Mouse (Mus musculus) forebrain, postnatal 0 days (tissue): ENCODE measurements at regions not wholly inside any gene's neighbourhood (a gene's known extent, or its start where the extent isn't known, plus 50 kb on each side); places are given as distances from the start of the nearest gene placed in this dataset.

ENCODE experiments used
- ATAC-seq: fragments of 200-750 bp; cut with Nextera tagmentation; 2 replicates; pipeline ENCODE4 v1.8.0; 2017; ENCODE audit warnings: mild to moderate bottlenecking, moderate library complexity
- DNase-seq: peaks from one replicate; pipeline ENCODE4 v3.0.0-alpha.2; 2015
- H3K27ac ChIP-seq: fragments of 300-500 bp; sonication (generic); 2 replicates; pipeline ENCODE4 v1.5.1; 2014; ENCODE audit warnings: low read depth, mild to moderate bottlenecking, antibody characterized with exemption, low read length, moderate library complexity, mixed read lengths
- H3K27me3 ChIP-seq: fragments of 300-500 bp; sonication (generic); 2 replicates; pipeline ENCODE4 v1.6.1; 2014; ENCODE audit warnings: mild to moderate bottlenecking, low read length, mixed read lengths; ENCODE audit not compliant: insufficient read depth
- H3K36me3 ChIP-seq: fragments of 300-500 bp; sonication (generic); 2 replicates; pipeline ENCODE4 v1.6.1; 2014; ENCODE audit warnings: mild to moderate bottlenecking, moderate library complexity; ENCODE audit not compliant: insufficient read depth
- H3K4me1 ChIP-seq: fragments of 300-500 bp; sonication (generic); 2 replicates; pipeline ENCODE4 v1.6.1; 2014; ENCODE audit warnings: antibody characterized with exemption; ENCODE audit not compliant: insufficient read depth
- H3K4me2 ChIP-seq: fragments of 300-500 bp; sonication (generic); 2 replicates; pipeline ENCODE4 v1.6.1; 2014; ENCODE audit warnings: low read depth, mild to moderate bottlenecking, moderate library complexity
- H3K4me3 ChIP-seq: fragments of 300-500 bp; sonication (generic); 2 replicates; pipeline ENCODE4 v1.5.1; 2014; ENCODE audit warnings: low read depth, low read length, mixed read lengths
- H3K9ac ChIP-seq: fragments of 300-500 bp; sonication (generic); 2 replicates; pipeline ENCODE4 v1.6.1; 2014; ENCODE audit warnings: mild to moderate bottlenecking
- H3K9me3 ChIP-seq: fragments of 300-500 bp; sonication (generic); 2 replicates; pipeline ENCODE4 v1.6.1; 2016; ENCODE audit warnings: low read length
- CTCF ChIP-seq: sonication (generic); IDR thresholded peaks from 2 replicates; pipeline ENCODE4 v1.5.1; 2016; ENCODE audit warnings: antibody characterized with exemption, control low read depth, low read depth
- WGBS: fragments of 180-500 bp; shearing (Covaris S2); extraction: QIAGEN DNeasy Blood & Tissue Kit; methylation state at CpG from one replicate; pipeline ENCODE4 v1.1.7; 2014; 5-methylcytosine and 5-hydroxymethylcytosine counted together

DNA sequence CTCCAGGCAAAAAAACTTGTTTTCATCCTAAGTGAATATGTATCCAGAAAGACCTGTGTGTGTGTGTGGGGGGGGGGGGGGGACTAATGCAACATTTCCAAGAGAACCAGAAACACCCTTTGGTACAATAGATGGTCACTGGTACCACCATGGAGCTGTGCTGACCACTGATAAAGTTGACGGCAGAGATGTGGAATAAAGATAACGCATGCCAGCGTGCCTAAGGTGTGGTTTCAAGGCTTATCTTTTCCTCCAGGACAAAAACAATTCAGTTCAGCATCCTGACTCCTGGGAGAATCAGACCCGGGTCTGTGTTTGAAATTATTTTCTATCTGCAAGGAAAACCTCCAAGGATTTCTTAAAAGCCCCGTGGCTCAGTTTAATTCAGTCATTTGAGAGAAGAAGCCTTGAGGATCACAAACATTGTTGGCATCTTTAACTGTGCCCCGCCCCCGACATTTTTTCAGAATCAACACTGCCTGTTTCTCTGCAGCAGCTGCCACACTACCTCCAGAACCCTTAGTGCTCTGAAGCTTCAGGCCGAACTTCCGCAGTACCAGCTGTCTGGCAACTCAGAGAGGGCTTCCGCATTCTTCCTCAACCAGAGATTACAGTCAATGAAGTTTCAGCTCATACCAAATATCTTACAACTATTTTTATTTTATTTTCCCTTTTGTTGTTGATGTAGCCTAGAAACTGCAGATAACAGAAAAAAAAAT lies 118.5 kb upstream of the Gm10306 start:
- Histone ChIP-seq H3K27me3 (no peaks in the 10 kb centered on the region), H3K27ac (no peak overlapping the region), H3K9me3 (no peaks in the 10 kb centered on the region), H3K9ac (no peak overlapping the region), H3K4me1 (no peaks in the 10 kb centered on the region), H3K4me3 (no peak overlapping the region), H3K36me3 (no peaks in the 10 kb centered on the region), H3K4me2 (no peak overlapping the region)
- DNase-seq (no peak), ATAC-seq (no peak)
- 76% methylated on average over 10 of the region's 10 CpGs for WGBS
- no peak for TF ChIP-seq CTCF

DNA sequence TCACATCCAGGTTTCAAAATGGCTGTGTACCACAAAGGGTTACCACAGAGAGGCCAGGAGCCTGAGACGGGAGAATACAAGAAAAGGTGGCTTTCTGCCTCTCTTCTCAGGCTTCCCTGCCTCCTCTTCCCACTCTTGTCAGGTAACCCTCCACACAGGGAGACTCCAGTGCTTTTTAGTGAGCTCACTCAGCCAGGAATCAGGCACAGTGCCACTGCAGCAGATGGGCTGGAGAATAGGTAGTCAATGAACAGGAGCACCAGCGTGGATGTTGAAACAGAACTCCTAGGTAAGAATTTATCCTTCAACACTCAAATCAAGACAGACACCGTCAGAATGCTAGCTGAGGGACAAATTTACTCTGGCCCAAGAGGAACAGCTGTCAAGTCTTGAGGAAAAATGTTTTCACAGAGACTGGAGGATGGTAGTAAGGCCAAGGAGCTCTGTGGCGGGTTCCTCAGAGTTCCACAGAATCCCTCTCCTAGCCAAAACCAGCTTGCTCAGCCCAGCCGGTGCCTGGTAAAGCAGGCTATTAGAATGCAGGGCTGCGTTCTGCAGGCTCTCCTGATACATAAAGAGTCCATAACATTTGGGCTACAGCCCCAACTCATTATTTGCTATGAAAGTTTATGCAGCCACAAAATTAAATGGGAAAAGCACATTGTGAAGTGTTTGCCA lies 117.0 kb upstream of the Gm10306 start:
- Histone ChIP-seq H3K27me3 (no peaks in the 10 kb centered on the region), H3K36me3 (no peaks in the 10 kb centered on the region), H3K4me2 (no peak overlapping the region), H3K4me3 (no peak overlapping the region), H3K9me3 (no peaks in the 10 kb centered on the region), H3K4me1 (no peaks in the 10 kb centered on the region), H3K27ac (no peak overlapping the region), H3K9ac (no peak overlapping the region)
- WGBS, result 69% methylated on average over 6 of the region's 6 CpGs
- TF ChIP-seq CTCF, result no peak
- DNase-seq (no peak), ATAC-seq (no peak)

DNA sequence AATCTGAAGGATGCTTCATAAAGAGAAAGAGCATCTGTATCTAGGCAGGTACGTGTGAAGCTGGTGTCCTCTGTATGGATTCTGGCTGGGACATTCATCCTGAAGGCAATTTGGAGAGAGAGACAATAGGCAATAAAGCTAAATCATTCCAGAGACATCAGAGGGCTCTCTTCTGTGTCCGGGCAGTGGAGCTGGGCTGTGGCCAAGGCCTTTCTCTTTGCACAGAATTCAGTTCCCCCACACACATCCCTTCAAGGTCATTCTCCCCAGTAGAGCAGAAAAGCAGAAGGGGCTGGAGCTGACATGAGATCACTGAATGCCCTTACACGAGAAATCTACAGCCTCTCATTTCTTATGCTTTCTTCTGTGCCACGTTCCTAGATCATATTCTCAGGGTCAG lies 109.7 kb upstream of the Gm10306 start:
- Histone ChIP-seq H3K9ac (no peak overlapping the region), H3K36me3 (no peaks in the 10 kb centered on the region), H3K4me1 (no peaks in the 10 kb centered on the region), H3K9me3 (no peaks in the 10 kb centered on the region), H3K27ac (no peak overlapping the region), H3K27me3 (no peaks in the 10 kb centered on the region), H3K4me2 (no peak overlapping the region), H3K4me3 (no peak overlapping the region)
- no peak for TF ChIP-seq CTCF
- WGBS, result 53% methylated on average over 4 of the region's 4 CpGs
- ATAC-seq (no peak), DNase-seq (no peak)
